Mouse (Mus musculus) cerebellum, postnatal 36 days (tissue): Measurements from ENCODE around the gene Cpa5.

Experiments used
- DNase-seq, 2 experiments: peaks; one replicate each; pipeline ENCODE4 v3.0.0; 2021 to 2022; ENCODE audit warnings: mixed read lengths in 2 of 2

Gene Cpa5

DNA sequence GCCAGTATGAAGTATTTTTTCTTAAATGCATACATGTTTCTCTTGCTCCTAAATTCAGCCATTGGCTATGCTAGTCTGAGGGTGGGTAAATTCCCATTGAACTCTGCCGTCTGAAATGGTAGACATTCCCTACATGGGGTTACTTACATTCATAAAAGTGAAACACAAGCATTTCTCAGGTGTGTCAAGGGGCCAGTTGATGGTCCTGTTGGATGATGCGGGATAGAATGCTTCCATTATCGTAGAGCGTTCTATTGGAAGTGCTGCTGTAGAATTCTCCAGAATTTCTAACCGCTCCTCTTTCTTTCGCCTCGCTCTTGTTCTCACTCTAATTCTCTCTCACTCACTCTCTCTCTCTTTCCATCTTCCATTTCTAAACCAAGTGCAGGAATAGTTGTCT, at the start of gene Cpa5:
Gene Cpa5 (plus strand): TSS at position 301 of the 400 bp plus-strand sequence.
- no peak for DNase-seq

DNA sequence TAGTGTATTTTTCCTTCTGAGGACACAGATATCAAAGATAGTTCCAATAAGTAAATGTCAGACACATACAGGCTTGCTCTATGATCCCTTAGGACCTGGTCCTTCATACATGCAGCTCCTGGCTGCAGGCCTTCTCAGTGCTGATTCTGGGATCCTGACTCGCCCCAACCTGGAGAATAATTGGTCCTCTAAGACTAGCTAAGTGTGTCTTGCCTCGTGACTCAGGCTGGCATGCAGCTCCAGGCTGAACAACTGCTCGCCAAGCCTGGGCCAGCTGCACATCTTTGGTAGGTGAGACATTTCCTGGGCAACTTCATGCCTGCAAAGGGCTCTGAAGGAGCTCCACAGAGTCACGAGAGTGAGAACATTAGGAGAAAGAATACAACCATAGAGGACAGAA, 48.7 kb upstream of the Cpa5 start:
- DNase-seq = no peak

DNA sequence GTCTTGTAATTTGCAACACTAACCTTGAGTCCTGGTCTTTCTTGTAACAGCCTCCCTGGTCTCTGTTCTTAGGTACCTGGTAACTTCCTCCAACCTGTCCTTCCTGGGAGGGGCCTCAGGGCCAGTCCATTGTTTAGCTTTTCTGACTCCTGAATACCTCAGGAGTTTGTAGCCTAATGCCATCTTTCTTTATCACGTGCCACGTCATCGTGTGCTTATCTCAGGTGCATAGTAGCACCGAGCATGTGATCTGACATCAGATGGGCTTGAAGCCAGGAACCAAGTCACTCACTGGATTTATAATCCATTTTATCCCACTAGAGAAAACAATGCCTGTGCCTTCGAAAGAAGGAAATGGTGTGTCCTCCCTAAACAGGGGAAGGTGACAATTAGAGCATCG, 47.2 kb upstream of the Cpa5 start:
- no peak for DNase-seq

DNA sequence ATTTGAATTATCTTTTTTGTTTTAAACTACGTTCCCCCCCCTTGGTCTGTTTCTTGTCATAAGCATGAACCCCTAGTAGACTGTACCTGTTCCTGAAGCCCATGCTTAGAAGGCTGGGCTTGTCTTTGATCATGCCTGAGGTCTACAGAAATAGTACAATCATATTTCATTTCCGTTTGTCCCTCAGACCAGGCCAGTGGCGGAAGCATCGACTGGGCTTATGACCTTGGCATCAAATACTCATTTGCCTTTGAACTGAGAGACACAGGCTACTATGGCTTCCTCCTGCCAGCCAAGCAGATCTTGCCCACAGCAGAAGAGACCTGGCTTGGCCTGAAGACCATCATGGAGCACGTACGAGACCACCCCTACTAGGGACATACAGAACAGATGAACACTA, 46.8 kb upstream of the Cpa5 start:
- DNase-seq = no peak

DNA sequence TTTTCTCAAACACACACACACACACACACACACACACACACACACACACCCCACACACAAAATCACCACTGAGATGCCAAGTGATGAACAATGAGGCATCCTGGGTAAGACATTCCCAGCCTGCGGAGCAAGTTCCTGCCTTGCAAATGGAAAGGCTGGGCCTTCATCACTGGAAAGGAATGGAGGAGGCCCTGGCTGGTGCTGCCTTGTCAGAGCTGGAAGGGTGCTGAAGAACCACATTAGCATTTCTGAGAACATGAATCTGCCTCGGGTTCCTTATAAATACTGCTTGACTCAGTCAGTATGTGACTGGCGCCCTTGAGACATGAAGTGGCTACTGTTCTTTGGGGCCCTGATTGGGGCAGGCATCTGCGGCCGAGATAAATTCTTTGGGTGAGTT, 42.7 kb upstream of the Cpa5 start, which contains the start of gene Cpa4:
Gene Cpa4 (plus strand): TSS at position 301 of the 400 bp plus-strand sequence.
- DNase-seq = no peak

DNA sequence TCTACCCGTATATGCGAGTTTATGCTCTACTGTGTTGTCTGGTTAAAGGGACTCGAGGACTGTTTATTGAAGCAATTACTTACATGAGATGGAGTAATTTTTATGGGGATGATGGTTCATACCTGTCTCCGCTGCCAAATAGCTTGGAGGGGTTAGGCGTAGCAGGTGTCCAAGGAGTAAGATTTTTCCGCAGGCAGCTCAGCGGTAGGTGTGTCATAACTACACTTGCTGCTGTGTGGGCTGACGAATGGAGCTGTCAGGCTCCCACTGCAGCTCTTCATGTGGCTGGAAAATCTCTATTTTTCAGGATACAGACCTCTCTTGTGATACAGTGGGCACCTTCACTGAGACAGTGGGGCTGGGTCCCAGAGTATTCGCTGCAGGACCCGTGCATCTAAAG, 41.5 kb upstream of the Cpa5 start:
- no peak for DNase-seq

DNA sequence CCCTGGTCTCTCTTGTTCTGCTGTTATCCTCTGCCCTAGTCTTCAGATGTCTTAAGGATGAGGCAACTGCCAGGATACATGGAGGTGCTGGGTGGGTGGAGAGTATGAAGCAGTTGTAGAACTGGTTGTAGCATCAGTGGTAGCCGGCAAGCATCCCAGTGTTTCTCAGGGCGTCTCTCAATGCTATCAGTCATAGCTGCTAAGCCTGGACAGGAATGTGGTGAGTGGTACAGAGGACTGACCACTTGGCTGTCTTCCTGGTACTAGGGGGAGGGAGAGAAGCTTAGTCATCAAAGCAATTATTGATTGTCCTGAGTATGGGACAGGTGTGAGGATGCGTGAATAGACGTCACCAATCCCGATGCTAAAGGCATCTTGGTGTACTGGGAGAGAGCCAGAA, 40.8 kb upstream of the Cpa5 start:
- DNase-seq = no peak

DNA sequence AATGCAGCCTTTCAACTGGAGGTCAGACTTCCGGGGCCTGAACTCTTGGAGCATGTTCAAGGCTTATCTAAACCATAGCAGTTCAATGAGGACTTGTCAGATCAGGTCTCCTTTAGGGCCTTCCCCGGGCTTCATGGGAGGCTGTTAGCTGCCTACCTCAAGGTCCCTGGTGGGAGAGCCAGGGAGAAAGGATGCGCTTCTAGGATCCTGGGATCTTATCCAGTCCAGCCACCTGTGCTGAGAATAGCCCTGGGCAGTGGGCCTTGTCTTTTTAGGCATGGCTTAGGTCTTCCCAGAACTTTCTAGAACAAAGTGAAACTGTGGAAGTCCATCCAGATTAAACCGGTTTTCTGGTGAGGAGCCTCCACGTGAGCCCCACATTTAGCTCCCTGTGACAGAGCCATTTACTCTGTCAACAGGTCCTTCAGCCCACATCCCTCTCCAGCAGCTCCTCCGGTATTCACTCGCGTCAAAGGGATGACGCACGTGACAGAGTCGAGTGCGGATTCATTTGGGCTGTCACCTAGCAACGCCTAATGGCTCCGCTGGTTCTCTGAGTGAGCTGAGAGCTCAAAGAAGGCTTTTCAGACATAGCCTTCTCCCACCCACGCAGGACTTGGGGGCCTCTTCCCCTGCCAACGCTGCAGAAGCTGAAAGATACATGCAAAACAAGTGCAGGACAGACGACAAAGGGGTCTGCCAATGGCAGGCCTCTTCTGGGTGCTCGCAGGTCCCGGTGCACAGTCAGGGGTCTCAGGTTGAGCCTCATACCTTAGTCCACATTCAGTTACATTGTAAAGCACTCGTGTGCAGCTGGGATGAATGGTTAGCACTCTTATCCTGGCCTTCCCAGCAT, 38.1 kb upstream of the Cpa5 start:
- DNase-seq = no peak

DNA sequence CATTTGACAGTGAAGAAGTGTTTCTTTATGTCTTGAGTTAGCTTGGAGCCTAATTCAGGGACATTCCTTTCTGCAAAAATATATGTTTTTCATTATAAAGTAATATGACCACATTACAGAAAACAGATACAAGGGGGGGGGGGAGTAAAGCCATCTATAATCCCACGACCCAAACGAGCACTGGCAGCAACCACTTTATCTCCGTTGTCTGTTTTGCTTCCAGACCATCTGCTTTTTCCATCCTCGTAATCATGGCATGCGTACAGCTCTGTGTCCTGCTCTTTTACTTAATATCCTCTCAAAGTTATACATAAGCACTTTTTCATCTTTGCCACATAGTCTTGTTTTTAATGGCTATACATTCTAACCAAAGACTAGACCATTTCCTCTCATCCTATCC, 37.4 kb upstream of the Cpa5 start:
- DNase-seq = no peak

DNA sequence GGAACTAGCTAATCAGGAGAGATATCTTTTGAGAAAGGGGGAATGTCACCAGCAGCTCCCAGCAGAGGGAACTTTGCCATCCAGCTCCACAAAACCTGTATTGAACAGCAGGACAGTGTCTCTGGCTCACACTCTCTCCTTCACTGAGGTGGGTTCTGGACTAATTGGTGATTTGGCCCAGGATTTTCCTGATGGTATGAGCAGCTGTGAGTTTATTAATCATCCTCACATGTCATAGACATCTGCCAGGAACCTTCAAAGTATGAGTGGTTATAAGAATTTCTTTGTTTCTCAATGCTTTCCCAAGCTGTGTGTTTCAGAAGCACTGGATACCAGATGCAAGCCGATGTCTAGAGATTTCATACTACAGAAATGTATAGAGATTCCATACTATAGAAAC, 35.9 kb upstream of the Cpa5 start:
- no peak for DNase-seq

DNA sequence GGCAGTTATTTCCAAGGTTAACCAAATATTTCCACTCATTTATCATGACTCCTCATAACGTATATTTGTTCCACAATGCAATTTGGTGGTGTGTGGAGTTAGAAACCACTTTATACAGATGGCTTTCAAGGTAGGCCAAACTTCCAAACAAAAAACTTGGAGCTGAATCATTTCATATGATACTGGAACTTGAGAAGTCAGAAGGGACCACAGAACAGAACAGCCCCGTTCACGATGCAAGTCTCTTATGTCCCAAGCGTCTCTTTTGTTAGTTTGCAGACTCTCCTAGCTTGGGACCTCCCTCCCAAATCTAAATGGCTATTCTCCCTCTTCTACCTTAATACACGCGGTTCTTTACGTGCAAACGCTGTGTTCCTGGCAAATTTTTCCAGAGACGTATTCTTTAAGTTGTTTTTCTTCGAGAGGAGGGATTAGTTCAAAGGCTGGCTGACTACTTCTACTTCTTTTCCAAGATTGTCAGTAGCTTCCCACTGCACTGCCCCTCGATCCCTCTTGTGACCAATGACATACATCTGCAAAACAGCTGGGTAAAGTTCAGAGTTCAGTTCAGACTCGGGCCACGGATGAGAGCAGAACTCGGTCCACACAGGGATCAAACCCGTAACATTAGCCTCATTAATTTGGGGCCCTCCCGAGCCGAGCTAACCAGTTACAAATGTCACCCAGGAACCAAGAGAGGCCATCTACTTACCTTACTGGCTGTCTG, 34.2 kb upstream of the Cpa5 start:
- DNase-seq = no peak

DNA sequence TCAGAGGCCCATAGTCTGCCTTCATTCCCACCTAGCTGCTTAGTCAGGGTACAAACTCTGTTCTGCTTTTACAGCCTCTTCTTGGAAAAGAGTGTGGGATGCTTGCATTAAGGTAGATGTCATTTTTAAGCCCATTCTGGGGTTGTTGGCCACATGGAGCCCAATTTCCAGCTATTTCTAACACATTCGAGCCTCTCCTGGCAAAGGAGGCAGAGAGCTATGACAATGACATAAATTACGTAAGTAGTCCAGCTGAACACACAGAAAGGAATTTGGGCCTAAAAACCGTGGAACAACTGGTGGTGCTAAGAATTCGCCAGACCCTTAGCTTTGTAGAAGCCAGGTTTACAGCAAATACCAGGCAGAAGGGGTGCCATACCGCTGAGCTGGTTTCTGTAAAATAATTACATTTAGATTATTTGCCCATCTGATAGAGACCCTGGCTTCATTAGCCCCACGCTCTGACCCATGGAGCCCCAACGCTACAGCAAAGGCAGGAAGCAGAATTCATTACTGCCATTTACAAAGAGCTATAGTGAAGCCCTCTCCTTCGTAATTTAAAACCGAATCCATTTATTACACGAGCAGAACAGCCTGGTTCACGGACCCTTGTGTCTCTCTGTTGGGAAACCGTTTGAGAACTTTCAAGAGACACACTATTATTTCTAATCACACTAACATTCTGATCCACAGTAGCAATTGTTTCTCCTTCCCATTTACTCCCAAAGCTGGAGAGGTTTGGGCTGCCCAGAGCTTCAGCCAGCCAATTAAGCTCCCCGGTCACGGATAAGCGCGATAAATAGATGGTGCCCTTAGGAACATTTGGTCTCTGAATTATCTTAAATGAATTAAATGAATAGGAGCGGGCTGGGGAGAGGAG, 30.6 kb upstream of the Cpa5 start:
- DNase-seq = no peak

DNA sequence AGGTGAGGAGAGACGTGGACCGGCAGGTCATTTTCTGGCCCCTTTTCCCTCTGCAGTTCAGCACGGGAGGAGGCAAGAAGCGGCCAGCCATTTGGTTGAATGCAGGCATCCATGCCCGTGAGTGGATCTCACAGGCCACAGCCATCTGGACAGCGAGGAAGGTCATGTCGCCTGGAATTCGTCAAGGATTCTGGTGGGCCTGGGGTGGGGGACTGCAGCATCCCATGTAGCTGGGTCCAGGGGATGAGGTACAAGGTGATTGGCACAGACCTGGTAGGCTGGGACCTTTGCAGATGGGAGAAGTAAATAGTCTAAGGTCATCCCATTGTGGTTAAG, 30.0 kb upstream of the Cpa5 start:
- DNase-seq = no peak

DNA sequence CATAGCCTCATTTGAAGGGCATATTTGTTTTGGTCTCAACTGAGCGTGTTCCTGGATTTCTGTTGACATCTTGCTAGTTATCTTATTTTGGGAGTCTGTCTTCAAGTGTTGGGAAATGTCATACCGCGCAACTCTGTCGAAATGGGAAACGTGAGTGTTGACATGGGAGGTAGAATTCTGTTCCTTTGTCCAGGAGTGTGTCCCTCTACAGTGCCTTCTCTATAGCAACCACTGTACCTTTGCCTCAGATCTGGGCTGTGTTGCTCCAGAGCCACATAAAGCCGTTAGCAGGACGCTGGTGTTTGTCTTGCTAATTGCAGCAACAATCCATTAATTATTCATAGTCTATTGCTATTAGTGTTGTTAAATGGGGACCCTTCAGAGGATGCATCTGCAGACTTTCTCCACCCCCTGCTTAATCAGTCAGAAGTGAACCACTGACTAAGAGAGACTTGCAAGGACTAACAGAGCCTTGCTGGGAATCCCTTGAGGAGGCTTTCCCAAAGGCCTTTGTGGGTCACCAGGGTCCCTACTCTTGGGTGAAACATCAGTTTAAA, 23.8 kb upstream of the Cpa5 start:
- no peak for DNase-seq

DNA sequence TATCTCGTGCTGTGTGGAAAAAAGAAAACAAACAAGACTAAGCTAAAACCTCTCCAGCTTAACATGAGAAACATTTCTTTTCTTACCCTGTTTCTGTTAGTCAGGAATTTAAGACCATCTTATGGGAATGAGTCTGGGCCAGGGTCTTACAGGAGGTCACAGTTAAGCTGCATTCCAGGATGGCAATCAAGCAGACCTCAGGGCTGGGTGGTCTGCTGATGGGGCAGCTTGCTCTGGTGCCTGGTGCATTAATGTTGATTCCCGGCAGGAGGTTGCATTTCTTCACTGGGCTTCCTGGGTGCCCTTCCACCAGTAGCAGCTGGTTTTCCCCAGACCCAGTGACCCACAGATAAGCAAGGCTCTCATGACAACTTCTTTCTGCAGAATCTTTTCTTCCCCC, 21.0 kb upstream of the Cpa5 start:
- DNase-seq = no peak

DNA sequence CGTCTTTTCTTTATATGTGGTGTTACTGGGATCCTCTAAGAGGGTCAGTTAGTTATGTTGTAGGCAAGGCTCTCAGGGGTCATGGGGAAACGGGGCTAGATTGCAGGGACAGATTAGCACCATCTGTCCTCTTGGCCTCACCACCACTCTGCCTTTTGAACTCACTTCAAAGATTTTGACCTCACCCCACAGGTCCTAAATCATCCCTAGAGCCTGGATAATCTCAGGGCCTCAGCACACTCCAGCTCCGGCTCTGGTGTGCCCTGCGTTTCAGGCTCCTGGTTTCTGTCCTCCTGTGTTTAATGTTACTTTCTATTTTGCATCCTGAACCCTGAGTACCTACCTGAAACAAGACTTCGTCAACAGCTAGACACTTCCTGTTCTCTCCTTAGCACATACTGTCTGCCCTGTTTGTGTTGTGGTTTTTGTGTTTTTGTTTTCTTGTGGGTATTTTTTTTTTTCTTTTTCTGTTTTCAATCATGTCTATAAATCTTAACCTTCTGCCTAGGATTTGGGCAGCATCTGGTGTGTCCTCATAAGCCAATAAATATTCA, 18.9 kb upstream of the Cpa5 start:
- DNase-seq = no peak

DNA sequence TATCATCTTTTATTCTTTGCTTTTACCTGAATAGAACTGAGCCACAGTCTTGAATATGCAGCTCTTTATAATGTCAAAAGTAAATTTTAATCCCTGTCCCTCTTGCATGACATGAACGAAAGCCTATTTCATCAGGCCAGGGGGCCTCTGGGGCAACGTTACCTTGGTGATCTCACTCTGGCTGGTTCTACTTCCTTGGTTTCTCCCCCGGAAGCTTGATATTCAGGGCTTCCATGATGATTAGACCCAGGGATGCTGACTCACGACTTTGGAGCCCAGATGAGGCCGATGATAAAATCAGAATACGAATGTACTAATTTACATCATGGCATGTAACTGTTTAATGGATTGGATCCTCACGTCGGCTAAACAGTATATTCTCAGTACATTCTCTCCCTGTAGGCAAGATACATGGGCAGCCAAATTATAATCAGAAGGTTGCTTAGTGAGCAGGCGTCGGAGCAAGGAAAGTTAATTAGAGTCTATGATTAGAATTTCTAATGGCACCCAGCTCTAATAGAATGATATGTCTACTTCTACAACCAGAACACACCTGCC, 18.3 kb upstream of the Cpa5 start:
- DNase-seq = no peak

DNA sequence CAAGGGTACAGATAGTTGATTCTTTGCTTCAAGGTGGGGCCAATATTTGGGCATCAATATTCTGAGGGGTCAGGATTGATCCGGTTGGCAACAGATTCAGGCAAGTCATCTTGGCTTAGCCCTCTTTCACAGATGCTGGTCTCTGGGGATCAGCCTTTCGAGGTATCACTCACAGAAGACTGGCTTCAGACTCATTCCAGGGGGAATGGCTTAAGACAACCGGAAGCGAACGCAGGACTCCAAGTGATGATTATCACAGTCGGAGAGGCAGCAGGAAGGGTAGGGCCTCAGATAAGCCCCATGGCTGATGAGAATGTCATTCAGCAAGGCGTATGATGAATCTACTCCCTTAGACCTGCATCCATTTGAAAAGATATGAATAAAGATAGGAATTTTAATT, 16.4 kb upstream of the Cpa5 start:
- no peak for DNase-seq

DNA sequence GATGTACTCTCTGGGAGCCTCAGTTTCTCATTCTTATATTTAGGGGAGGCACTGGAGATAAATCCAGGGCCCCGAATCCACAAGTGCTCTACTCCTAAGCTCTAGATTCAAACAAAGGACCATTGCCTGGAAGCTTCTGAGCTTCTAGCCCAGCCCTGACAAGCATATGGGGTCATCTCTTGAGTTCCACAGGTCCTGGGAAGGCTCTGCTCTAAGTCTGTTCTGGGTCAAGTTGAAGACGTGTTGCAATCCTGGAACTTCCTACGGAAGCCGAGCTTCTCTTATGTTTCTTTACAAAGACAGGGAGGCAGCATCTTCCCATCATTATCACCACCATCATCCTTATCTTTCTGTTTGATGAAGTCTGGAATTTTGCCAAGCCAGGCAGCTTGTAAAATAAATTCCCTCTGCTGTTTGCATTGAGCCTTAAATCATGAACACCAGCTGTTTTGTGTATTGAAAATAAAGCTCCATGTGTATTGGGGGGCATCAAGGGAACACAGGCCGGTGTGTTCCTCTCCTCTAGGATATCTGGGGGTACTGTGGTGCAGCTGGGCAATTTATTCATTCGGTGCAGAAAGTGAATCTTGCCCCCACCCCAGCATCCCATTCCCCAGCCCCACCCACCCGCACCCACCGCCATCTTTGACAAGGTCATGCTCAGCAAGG, 14.4 kb upstream of the Cpa5 start:
- no peak for DNase-seq

DNA sequence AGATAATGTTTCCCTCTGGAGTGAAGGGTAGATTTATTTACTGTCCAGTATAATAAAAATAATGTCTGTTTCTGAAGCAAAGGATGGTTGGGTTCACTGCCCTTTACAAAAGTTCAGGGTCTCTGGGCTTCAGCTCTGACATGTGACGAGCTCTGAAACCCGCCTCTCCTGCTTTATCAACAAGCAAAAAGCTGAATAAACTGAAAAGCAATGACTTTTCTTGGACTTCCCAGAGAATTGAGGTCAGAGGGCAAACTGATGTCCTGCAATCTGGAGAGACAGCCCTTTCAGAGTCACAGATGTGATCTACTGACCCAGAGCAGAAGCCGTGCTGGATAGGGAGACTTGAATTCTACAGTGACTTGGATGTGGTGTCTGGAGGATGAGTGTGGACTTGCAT, 10.8 kb upstream of the Cpa5 start:
- DNase-seq = no peak

DNA sequence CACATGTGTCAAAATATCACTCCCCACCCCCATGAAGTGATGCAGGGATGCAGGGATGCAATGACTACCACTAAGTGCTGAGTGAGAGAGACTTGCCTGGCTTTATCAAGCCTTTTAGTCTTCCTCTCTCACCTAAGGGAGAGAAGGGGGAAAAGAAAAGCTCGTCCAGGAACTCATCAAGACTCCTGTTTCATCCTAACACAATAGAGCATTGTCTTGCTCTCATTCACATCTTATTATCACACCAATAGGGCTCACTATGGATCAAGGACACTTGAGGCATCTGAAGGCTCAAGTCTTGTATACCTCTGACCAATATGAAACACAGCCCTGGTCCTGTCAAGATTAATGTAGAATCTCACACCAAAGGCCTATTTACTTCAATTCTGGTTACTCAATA, 9.8 kb upstream of the Cpa5 start:
- no peak for DNase-seq

DNA sequence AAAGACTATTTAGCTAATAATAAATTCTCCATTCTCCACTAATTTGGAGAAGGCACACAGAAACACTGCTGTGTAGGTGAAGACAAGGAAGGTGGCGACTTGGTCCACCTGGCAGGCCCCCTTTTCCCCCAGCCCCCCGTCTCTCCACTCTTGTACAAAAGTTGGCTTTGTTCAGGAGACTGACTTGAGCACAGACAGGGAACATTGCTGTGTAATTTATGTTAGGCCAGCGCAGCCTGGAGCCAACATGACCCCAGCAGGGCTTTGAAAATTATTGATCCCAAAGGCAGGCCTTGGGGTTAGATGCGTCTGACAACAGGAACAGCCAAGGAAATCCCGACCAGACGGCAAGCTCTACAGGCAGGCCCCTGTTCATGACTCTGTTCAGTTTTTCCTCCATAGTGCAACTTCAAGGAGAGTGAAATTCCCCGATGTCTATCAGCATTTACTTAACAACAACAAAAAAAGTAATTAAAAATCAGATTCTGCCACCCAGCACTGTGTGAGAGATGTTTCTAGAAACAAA, 6.4 kb upstream of the Cpa5 start:
- DNase-seq = no peak
